Mouse (Mus musculus) layer of hippocampus, postnatal 25 days (tissue): ENCODE measurements around the gene Rag1. TPM values are rescaled to one million over a fixed set of nuclear protein-coding genes. Genes with fewer than 3 reads are reported as not detected.
A peak's percentile ranks its signal among the peaks of the same experiment; 100 is the strongest.

ENCODE experiments used
- DNase-seq, 2 experiments: peaks; one replicate each; pipeline ENCODE4 v3.0.0; 2022; ENCODE audit warnings: mixed read lengths in 2 of 2, low spot score in 1 of 2; ENCODE audit errors: extremely low spot score in 1 of 2
- total RNA-seq, 2 experiments: library from RNA; stranded (reverse); gene quantifications; 2 replicates each; pipeline ENCODE4 v1.2.3; 2021

Rag1 gene
- total RNA-seq, 2 experiments from 2014 or later = 0.16 to 0.22 TPM

DNA sequence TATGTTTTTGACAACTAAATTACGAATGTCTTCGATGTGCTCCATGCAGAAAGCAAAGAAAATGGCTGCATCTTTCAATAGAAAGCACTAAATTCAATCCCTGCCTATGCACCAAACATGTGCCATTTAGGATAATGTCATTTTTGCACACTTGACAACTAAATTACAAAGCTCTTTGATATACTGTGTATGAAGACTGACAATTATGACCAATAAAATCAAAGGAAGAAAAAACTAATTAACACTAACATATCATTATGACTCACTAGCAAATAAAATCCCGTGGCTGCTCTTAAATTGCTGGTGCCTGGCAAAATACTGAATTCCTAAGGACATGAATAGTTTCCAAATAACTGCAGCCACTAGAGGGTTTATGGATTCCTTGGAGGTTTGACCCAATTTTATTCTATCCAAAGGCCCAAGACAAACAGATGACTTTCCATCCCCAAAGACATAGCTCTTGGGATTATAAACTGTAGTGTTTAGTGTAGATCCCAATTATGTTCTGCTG is 9.4 kb downstream of the Rag1 start:
- no peak for DNase-seq

GRCm38 (mm10) chr2:101638979-101639839 is 10.1 kb downstream of the Rag1 start:
- DNase-seq = no peak

GRCm38 (mm10) chr2:101628297-101629236 is 20.7 kb downstream of the Rag1 start:
- DNase-seq = peak; percentile 56 to 80

DNA sequence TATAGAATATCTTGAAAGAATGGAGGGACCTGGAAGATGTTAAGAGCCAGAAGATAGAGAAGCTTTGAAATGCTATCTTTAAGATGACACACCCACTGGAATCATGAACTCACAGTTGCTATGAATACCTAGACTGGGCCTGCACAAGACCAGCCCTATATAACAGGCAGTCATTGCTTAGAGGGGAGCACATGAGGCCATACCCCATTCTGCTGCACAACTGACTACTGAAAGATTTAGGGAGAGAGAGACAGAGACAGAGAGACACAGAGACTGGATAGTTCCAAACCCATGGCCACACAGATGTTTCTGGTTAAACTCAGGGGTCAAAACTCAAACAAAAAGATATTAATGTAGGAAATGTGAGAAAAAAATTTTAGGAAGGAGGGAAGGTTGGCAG is 22.1 kb downstream of the Rag1 start:
- no peak for DNase-seq

GRCm38 (mm10) chr2:101624526-101624925 is 24.8 kb downstream of the Rag1 start, which contains the start of gene Rag2:
TSS of gene Rag2 (plus strand) at chr2:101624718.
- no peak for DNase-seq

GRCm38 (mm10) chr2:101624011-101624410 is 25.3 kb downstream of the Rag1 start:
- no peak for DNase-seq

DNA sequence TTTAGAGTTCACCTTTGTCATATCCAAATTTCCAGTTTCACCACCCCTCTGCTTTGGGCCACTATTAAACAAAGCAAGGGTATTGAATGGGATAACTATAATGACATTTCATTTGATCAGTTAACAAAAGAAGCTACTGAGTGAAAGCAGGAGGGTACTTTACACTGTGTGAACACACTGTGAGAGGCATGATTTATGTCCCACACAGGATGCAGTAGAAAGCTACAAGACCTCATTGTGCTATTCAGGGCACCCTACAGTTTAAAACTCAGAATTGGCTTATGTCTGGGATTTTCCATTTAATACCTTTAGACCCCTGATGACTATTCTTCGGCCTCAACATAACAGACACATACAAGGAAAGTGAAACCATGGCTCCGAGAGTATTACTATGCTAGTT is 26.3 kb downstream of the Rag1 start:
- no peak for DNase-seq

GRCm38 (mm10) chr2:101621611-101622010 is 27.7 kb downstream of the Rag1 start:
- no peak for DNase-seq

- no peak for DNase-seq
These were observed 28.4 kb downstream of the Rag1 start for GRCm38 (mm10) chr2:101620899-101621298.

DNA sequence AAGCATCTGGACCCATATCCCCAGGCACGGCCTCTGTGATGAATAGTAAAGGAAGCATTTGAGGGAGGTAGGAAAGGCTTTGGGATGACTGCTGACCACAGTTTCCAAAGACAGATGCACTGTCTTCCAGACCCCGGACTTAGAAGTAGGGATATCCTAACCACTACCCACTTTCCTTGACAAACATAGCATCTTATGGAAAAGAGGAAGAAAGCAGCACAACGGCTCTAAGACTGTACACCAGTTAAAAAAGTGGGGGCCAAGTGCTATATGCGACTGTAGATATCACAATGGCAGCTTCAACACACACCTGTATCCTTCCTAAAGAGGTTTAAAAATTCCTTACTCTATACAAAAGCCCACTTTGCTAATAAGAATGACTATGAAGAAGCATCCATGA is 30.9 kb downstream of the Rag1 start:
- no peak for DNase-seq

- no peak for DNase-seq
These were observed 33.6 kb downstream of the Rag1 start for GRCm38 (mm10) chr2:101615464-101616305.

DNA sequence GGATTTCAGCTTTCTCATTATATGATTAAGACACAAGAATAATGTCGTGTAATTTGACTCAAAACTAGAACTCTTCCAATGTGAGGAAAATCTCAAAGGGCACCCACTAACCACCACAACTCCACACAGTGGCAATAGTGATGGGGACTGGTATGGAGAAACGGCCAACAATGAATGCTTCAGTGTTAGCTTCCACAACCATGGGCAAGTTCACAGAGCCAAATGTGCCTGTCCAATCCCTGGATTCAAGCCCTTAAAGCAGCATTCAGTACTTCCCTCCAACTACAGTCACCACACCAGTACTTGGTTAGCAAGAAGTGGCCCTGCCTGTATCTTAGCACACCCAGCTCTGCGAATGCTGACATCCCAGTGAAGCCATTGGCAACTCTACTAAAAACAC is 38.4 kb downstream of the Rag1 start:
- no peak for DNase-seq

DNA sequence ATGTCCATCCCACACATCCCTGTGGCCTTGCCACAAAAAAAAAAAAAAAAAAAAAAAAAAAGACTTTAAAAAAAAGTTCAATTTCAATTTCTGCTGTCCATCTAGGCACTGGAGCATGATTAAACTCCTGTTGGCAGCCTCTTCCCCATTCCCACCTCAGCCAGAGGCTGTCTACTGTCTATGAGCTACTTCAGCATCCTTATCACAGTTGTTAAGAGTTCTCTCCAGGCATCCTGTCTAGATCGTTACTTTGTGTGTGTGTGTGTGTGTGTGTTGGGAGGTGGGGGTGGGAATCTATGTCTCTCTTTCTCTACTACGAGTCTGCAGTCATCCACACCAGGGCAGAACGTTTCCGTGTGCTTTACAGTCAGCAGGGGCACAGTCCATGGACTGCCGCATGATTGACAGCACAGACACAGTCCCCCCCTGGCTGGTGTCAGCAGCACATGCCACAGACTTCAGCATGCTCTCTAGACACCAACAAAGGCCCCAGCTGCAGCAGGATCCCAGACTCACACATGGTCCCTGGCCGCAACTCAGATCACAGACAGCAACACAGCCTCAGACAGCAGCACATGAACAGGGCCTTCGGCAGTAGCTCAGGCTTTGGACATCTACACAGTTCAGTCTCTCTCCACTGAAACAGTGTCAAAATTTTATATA is 40.9 kb downstream of the Rag1 start:
- DNase-seq = no peak

- DNase-seq = no peak
These were observed 46.2 kb downstream of the Rag1 start for GRCm38 (mm10) chr2:101603099-101603498.

DNA sequence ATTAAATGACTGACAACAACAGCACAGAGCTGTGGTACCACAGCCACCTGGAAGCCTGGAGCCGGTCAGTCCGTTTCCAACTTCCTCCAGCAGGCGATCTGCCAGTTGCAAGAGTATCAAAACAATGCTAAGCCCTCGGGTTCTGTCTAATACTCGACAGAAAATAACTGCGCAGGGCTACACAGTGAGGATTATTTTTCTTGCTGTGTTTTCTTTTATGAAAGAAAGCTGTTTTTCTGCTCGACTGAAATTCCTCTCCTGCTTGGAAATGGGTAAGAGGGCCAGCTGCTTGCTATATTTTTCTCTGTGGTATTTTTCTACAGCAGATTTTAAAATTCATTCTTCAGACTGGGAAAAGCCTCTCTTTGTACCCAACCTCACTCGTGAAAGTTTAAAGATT is 48.6 kb downstream of the Rag1 start:
- DNase-seq = no peak

GRCm38 (mm10) chr2:101598190-101599181 is 50.8 kb downstream of the Rag1 start:
- no peak for DNase-seq

- DNase-seq = no peak
These were observed 52.1 kb downstream of the Rag1 start for GRCm38 (mm10) chr2:101597186-101597585.

DNA sequence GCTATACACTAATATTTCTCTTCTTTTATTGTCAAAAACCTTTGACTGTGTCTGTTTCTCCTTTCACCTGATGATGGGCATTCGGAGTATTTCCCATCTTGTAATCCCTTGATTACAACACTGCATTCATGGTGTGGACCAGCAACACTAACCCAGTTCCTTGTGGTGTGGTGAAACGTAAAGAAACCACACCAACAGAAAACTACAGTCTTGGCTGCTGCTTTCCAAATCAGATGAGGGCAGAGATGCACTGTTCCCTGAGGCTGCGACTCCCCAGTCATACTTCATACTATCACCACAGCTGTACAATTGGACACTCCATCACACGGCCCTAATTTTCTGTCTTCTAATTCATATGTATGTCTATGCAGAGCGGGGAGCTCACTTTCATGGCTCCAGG is 54.6 kb downstream of the Rag1 start:
- no peak for DNase-seq
